Mouse (Mus musculus) left cerebral cortex, adult 8-10 months (tissue): ENCODE data around the gene Bloc1s3. TPM values are rescaled to one million over a fixed set of nuclear protein-coding genes. Genes with fewer than 3 reads are reported as not detected.
"Not testable (repeated sequence)": the region's sequence is repeated elsewhere in the genome, so short reads cannot be mapped to it uniquely, and the experiment has no call there.

Source experiments
- DNase-seq, 2 experiments: peaks; one replicate each; pipeline ENCODE4 v3.0.0; 2022; ENCODE audit warnings: low spot score in 2 of 2
- total RNA-seq, 4 experiments: library from RNA; stranded (reverse); gene quantifications; 2 replicates each; pipeline ENCODE4 v1.2.4; 2022

Gene Bloc1s3
- total RNA-seq, 4 experiments from 2014 or later: 6.5 to 7.7 (median 7.1) TPM

- no peak for DNase-seq
These were observed 9.6 kb upstream of the Bloc1s3 start, which contains the start of gene Nkpd1 for GRCm38 (mm10) chr7:19517652-19518365. TSS of gene Nkpd1 (plus strand) at chr7:19517838.

- no peak for DNase-seq
These were observed 4.2 kb upstream of the Bloc1s3 start for GRCm38 (mm10) chr7:19512353-19512752.

- not testable (repeated sequence) for DNase-seq
These were observed 3.8 kb upstream of the Bloc1s3 start for GRCm38 (mm10) chr7:19511934-19512333.

DNA sequence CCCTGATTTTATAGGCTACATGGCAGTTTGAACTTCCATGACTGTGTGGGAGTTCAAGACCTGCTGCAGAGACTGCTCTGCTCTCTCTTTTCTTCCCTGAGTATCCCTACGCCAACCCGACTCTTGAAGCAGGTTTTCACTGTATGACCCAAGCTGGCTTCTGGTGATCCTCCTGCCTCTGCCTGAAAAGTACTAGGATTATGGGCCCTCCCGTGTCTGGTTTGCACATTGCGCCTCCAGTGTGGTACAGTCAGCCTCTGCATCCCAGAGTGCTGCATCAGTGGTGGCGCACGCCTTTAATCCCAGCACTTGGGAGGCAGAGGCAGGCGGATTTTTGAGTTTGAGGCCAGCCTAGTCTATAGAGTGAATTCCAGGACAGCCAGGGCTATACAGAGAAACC is 1.6 kb upstream of the Bloc1s3 start:
- DNase-seq: no peak

DNA sequence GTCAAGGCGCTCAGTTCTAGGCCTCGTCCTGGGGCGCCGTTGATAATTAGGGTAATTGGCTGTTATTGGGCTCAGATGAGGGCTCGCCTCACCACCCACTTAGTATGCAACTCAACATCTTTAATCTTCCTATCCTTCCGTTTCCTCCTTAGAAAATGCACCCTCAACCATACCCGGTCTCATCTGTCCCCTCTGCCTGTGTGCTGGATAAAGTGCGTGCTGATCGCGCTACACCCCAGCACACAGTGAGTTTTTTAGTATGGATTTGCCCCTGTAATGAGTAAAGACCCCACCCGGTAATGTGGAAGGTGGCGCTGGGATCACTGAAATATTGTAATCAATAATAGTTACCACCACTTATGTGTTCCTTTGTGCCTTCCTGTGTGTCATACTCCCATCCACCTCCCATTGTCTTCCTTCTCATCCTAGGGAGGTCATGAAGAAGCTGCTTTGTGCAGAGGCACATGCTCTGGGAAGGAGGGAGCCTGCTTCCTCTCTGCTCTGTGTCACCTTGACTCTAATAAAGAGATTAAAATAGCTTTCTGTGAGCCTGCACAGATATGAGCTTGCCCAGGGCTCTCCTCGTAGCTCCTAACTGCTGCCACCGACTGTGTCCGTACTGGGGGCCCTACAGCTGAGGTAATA is 879 bp upstream of the Bloc1s3 start:
- DNase-seq: no peak

DNA sequence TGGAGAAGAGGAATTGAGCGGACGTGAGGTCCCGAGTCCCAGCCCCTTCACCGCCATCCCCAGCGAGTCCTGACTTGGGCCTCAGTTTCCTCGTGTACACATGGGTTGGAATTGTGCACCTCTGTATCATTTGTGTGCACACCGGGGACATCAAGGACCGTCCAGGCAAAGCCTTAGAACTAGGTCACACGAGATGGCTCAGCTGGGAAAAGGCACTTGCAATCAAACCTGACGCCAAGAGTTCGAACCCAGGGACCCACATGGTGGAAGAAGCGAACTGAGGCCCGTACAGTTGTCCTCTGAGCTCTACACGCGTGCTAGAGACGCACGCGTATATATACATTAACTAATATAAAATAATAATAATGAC is 570 bp downstream of the Bloc1s3 start:
- no peak for DNase-seq

DNA sequence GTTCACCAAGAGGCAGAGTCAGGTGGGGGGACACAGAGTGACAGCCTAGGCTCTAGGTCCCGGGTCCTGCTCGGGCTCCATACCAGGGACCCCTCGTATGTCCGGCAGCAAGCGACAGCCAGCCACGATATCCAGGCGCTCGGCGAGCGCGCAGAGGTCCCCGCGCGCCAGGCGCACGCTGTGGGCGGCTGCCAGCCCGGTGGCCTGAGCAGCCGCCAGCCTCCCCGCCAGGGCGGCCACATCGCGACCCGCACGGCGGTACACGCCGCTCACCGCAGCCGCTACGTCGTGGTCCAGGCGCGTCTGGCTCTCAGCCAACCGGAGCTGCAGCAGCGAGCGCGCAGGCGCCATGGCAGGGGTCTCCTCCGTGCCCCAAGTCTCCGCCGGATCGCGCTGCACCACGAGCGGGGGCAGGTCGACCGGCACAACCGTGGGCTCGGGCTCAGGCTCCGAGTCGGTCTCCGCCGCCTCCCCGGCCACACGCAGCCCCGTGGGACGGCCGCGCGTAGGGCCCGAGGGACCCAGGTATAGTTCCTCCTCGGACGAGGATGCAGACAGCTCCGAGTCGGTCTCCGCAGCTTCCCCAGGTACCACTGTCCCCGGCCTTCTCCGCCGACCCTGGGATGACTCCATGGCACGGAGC is 1.1 kb downstream of the Bloc1s3 start:
- no peak for DNase-seq

- DNase-seq: no peak
These were observed 1.8 kb downstream of the Bloc1s3 start for GRCm38 (mm10) chr7:19506326-19506725.

DNA sequence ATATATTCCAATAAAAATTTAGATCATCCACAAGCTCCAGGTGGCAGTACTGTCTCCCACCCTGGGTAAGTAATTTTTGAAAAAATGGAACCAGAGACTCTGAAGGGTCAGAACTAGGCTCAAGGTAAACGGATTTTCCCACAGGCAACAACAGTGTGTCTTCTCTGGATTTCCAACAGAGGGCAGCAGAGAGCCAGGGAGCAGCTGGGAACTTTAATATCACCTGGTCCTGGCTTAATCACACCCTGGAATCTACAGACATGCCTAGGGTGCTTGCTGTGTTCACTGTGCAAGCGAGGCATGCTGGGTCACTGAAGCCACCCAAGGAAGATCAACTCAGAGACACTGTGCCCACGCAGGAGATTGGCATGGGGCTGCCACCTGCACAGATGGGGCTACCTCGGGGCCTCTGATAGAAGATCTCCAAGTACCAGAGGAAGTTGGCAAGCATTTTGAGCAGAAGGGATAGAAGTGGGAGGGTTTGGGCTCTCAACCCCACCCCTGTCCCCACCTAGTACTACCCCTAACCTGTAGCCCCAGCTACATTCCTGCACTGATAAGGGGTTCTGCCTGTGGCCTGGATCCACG is 4.6 kb downstream of the Bloc1s3 start:
- no peak for DNase-seq

- DNase-seq: no peak
These were observed 6.5 kb downstream of the Bloc1s3 start for GRCm38 (mm10) chr7:19501658-19502057.

DNA sequence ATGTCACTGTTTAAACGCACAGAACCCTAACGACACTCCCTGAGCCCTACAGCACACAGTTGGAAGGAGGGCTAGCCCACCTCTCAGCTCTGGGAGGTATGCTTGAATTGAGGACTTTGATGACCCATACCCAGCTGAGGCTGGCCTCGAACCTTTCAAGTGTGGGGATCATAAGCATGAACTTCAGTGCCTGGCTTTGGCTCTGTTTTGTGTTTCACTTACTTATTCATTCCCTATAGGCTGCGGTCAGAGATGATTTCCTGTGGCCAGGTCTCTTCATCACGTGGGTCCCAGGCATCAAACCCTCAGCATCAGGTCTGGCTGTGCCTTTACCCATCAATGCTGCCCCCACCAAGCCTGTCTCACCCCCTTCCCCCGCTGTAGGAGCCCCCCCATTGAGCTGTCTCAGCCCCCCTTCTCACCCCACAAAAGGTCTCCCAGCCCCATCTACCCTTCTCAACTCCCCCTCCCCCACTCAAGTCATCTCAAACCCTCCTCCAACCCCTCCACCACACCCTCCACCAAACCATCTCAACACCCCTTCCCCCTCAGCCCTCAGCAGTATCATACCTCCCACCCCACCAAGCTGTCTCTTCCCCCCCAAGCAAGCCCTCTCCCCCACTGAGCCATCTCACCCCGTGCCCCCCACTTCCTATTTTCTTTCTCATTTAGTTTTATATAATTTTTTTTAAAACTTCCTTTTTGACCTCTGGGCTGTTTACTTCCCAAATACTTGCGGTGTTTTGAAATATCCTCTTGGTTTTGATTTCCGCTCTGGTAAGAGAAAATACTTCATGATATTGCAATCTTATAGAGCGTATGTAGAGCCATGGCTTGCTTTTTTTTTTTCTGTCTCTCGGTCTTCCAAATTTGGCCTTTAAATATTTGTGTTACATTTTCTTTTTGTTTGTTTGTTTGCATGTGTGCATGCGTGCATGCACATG is 7.5 kb downstream of the Bloc1s3 start:
- DNase-seq: no peak

DNA sequence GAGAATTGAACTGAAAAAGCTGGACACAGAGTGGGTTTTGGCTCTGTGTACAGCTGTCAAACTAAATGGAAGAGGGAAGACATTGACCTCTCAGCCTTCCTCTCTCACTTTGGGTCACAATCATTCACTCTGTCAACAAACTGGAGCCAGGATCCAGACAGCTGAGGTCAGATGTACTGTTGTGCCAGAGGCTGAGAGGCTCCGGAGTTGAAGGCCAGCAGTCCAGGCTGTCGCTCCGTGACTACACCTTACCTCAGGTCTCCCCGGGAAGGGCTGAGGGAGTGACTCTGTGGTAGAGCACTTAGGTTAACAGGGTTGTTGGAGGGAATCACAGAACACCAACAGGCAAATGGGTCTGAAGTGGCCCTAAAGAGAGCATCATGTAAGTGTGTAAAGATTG is 9.8 kb downstream of the Bloc1s3 start:
- DNase-seq: no peak

DNA sequence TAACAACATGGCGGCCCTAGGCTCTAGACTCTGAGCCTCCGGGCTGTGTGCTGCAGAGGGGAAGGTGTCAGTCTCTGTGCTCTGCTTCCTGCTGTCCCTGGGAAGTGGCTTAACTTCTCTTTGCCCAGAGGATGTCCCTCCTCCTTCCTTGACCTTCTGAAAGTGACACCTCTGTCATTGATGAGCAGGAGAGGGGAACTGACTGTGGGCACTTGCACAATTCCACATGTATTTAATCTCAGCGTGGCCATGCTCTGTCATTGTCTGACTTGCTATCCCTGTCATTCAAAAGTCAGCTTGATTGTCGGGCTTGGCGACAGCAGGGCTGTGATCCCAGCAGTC is 12.0 kb downstream of the Bloc1s3 start:
- DNase-seq: no peak

- DNase-seq: no peak
These were observed 12.5 kb downstream of the Bloc1s3 start for GRCm38 (mm10) chr7:19495521-19496213.

DNA sequence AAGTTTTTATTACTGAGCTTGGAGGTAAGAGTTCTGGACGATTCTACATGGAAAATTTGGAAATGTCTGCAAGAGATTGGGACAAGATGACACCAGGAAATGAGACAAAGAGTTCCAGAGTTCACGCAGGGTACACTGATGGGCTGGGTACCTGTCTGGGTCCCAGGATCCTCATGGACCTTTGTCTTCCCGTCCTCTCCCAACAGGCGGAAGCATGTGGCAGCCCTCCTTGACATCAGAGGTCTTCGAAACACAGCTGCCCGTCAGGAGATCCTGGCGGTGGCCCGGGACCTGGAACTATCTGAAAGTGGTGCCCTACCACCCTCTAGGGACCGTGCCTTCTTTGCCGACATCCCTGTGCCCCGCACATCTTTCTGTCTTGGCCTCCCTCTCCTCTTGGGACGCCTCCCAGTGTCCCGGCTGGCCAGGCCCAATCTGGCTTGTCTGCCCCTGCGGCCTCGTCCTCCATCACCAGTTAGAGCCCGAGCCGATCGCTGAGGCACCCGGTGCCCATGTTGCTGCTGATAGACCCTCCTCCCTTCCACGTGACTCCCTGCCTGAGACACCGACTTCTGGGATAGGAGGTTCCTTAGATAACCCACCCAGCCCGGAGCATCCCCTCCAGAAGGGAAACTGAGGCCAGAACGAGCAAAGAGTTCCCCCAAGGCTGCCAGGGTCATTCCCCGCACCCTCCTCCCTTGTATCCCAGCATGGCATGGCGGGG is 13.3 kb downstream of the Bloc1s3 start:
- no peak for DNase-seq

GRCm38 (mm10) chr7:19491731-19492130 is 16.4 kb downstream of the Bloc1s3 start:
- no peak for DNase-seq

GRCm38 (mm10) chr7:19489525-19489924 is 18.6 kb downstream of the Bloc1s3 start:
- no peak for DNase-seq

- DNase-seq: no peak
These were observed 21.6 kb downstream of the Bloc1s3 start for GRCm38 (mm10) chr7:19486549-19486948.

- no peak for DNase-seq
These were observed 22.7 kb downstream of the Bloc1s3 start for GRCm38 (mm10) chr7:19485488-19485887.

DNA sequence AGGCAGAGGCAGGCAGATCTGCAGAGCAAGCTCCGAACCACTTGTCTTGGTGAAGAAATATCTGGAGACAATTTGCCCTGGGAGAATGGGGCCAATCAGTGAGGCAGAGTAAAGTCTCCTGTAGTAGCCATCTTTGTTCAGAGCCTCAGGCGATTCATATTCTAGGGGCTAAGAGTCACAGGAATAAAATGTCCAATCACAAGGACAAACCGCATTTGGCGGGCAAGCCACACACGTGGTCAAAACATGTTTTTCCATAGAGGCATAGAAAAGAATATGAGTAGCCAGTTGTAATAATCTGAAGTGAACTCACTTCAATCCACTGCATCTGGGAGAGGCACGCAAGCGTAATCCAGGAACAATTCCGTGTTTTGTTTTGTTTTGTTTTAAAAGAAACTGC is 24.9 kb downstream of the Bloc1s3 start:
- DNase-seq: no peak
